Mouse (Mus musculus) lung, adult 10 weeks (tissue): ENCODE results near the gene Gm28102. TPM values are rescaled to one million over a fixed set of nuclear protein-coding genes. Genes with fewer than 3 reads are reported as not detected.

Source experiments
- polyA plus RNA-seq: library from polyadenylated mRNA; stranded (reverse); fragments of 350-450 nt; fragmentation: Illumina TruSeq; extraction: RNeasy Lipid Tissue Mini Kit (QIAGEN cat#74804); gene quantifications from one replicate; pipeline ENCODE4 v1.2.3, GENCODE M21; 2014; ENCODE audit warnings: low read depth, low replicate concordance; ENCODE audit not compliant: insufficient read depth

Gene Gm28102
- not detected for polyA plus RNA-seq

GRCm38 (mm10) chrY:88053015-88053414 lies at the start of gene Gm28102:
TSS of gene Gm28102 (plus strand) at chrY:88053315.

